Mouse (Mus musculus): ENCODE measurements at regions not wholly inside any gene's neighbourhood (a gene's known extent, or its start where the extent isn't known, plus 50 kb on each side); places are given as distances from the start of the nearest gene placed in this dataset.

- TF ChIP-seq EP300 (IDR thresholded peaks at IDR 0.05; ENCODE audit: low read depth in 1 of 2, low read length in 2 of 2): no peak
- TF ChIP-seq HCFC1 (IDR thresholded peaks at IDR 0.05; ENCODE audit: low read depth, low read length): no peak
- no peak for TF ChIP-seq POLR2A (IDR thresholded peaks at IDR 0.05; ENCODE audit: control insufficient read depth in 1 of 2, insufficient read depth in 1 of 2, low read depth in 1 of 2, low read length in 2 of 2, poor library complexity in 1 of 2)
- no peak for TF ChIP-seq CTCF (IDR thresholded peaks at IDR 0.05 in 2 of 3, conservative IDR thresholded peaks at IDR 0.05 in 1 of 3; ENCODE audit: control insufficient read depth in 1 of 3, insufficient read depth in 1 of 3, low read depth in 2 of 3, low read length in 3 of 3, poor library complexity in 1 of 3, severe bottlenecking in 1 of 3)
- TF ChIP-seq CHD1 (IDR thresholded peaks at IDR 0.05; ENCODE audit: low read depth, low read length): no peak
- no peak for TF ChIP-seq POLR2AphosphoS2 (IDR thresholded peaks at IDR 0.05; ENCODE audit: low read length)
- TF ChIP-seq ZC3H11A (IDR thresholded peaks at IDR 0.05; ENCODE audit: low read depth, low read length): no peak
- TF ChIP-seq TAL1 (IDR thresholded peaks at IDR 0.05; ENCODE audit: low read length): no peak
- TF ChIP-seq JUND (IDR thresholded peaks at IDR 0.05; ENCODE audit: low read depth, low read length): no peak
- no peak for TF ChIP-seq E2F4 (IDR thresholded peaks at IDR 0.05; ENCODE audit: borderline replicate concordance, low read depth, low read length)
Measured at GRCm38 (mm10) chr5:28734768-28735167, 267.7 kb upstream of the Shh start.

Measured in MEL (cell line).